Comparison of ENCODE assay signal across 8 mouse cellular contexts in the genomic region with DNA sequence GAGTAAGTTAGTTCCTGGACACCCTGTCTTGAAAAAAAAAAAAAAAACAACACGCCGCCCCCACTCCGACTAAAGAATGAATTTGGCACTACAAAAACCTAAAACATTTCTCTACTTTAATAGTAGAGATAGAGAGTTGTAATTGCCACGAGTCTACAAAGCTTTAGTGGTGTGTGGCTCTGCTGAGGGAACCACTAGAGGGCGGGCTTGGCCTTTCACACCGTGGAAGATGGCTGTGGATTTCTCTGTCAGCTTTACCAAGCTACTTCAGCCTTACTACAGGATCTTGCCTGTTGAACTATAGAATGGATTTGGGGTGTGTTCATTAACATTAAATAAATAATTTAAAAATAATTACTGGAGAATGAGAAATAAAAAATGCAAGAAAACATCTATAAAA. TPM values are rescaled to one million over a fixed set of nuclear protein-coding genes. Genes with fewer than 3 reads are reported as not detected.
DNase-seq lines count a peak whose midpoint lies in the region; ATAC-seq lines count a peak whose summit lies in the region.

No protein-coding gene starts in this region.

- H3K4me1 ChIP-seq in intestine, embryonic 14.5 days (replicated peaks; ENCODE audit: control insufficient read depth, insufficient read depth, low read length): peaks cover 5% of the 10 kb centered on the region
- H3K4me1 ChIP-seq in midbrain, embryonic 10.5 days: peaks cover 12% of the 10 kb centered on the region

- H3K36me3 ChIP-seq in intestine, embryonic 14.5 days (ENCODE audit: control insufficient read depth, insufficient read depth, low read length): no peaks in the 10 kb centered on the region
- no peaks in the 10 kb centered on the region for H3K36me3 ChIP-seq in midbrain, embryonic 10.5 days

- no peaks in the 10 kb centered on the region for H3K9me3 ChIP-seq in intestine, embryonic 14.5 days (ENCODE audit: control insufficient read depth, low read length)
- no peaks in the 10 kb centered on the region for H3K9me3 ChIP-seq in midbrain, embryonic 10.5 days (replicated peaks)

- no peak overlapping the region for H3K27ac ChIP-seq in intestine, embryonic 14.5 days (ENCODE audit: low read depth)
- H3K27ac ChIP-seq in midbrain, embryonic 10.5 days (replicated peaks): no peak overlapping the region

- H3K9ac ChIP-seq in intestine, embryonic 14.5 days (ENCODE audit: low read length): no peak overlapping the region

- H3K27me3 ChIP-seq in intestine, embryonic 14.5 days (replicated peaks; ENCODE audit: control insufficient read depth, insufficient read depth, low read length): no peaks in the 10 kb centered on the region
- H3K27me3 ChIP-seq in midbrain, embryonic 10.5 days (ENCODE audit: low read depth, poor library complexity, severe bottlenecking): no peaks in the 10 kb centered on the region

- 14% methylated on average over 6 of the region's 6 CpGs for WGBS in intestine, embryonic 14.5 days
- WGBS in midbrain, embryonic 10.5 days: 21% methylated on average over 6 of the region's 6 CpGs

- no peak overlapping the region for H3K4me3 ChIP-seq in intestine, embryonic 14.5 days (ENCODE audit: low read depth, low read length)
- no peak overlapping the region for H3K4me3 ChIP-seq in midbrain, embryonic 10.5 days

- peak; percentile 80 for DNase-seq in ZHBTc4 (ENCODE audit: low read depth, low spot score)
- DNase-seq in cerebellum, postnatal 25 days: peak; percentile 82 to 91
- peak; percentile 80 to 82 for DNase-seq in frontal cortex, postnatal 36 days (ENCODE audit: low spot score in 2 of 2)
- DNase-seq in intestine, embryonic 14.5 days (ENCODE audit: low spot score): peak; percentile 86
- peak; percentile 37 to 86 for DNase-seq in left cerebral cortex, adult 9 months (ENCODE audit: low spot score in 2 of 2)
- peak; percentile 70 for DNase-seq in midbrain, embryonic 10.5 days (ENCODE audit: low spot score)
- DNase-seq in right cerebral cortex, postnatal 36 days (ENCODE audit: low spot score in 2 of 2): peak; percentile 50 to 64
- no peak for DNase-seq in yolk sac, embryonic 10.5 days (ENCODE audit: low spot score)

- H3K4me2 ChIP-seq in intestine, embryonic 14.5 days (ENCODE audit: low read length): no peak overlapping the region

- ATAC-seq in intestine, embryonic 14.5 days (replicated peaks; ENCODE audit: low FRiP score, low TSS enrichment, low read depth): peak; percentile 83; the same call in 1 of the 2 replicates

RNA-seq across cellular contexts. Expression of a gene that starts 32.1 kb away (rescaled TPM):
- 205 and 231 TPM in 2 replicates for polyA plus RNA-seq in intestine, embryonic 14.5 days (2014; fragmentation: Nextera tagmentation; extraction: Ambion mirVana)
- 196 and 221 TPM in 2 replicates for polyA plus RNA-seq in midbrain, embryonic 10.5 days (2016; fragmentation: Nextera tagmentation; extraction: Ambion mirVana)

RNA-seq across cellular contexts. Expression of a gene that starts 35.1 kb away (rescaled TPM):
- 178 and 189 TPM in 2 replicates for polyA plus RNA-seq in intestine, embryonic 14.5 days (2014; fragmentation: Nextera tagmentation; extraction: Ambion mirVana)
- 196 and 202 TPM in 2 replicates for polyA plus RNA-seq in midbrain, embryonic 10.5 days (2016; fragmentation: Nextera tagmentation; extraction: Ambion mirVana)
